Mouse (Mus musculus): ENCODE measurements at regions not wholly inside any gene's neighbourhood (a gene's known extent, or its start where the extent isn't known, plus 50 kb on each side); places are given as distances from the start of the nearest gene placed in this dataset.

- TF ChIP-seq FLI1 (IDR thresholded peaks at IDR 0.05; ENCODE audit: low read length) (no peak), GATA1 (IDR thresholded peaks at IDR 0.05; ENCODE audit: borderline replicate concordance, low read length) (no peak)
- H3K4me3 ChIP-seq (replicated peaks): no peak overlapping the region
- peaks cover 14% of the 10 kb centered on the region for H3K9me3 ChIP-seq
- H3K4me1 ChIP-seq: no peaks in the 10 kb centered on the region
- H3K36me3 ChIP-seq (replicated peaks; ENCODE audit: low read length): no peaks in the 10 kb centered on the region
- no peaks in the 10 kb centered on the region for H3K27me3 ChIP-seq (replicated peaks)
Measured at GRCm38 (mm10) chr13:82187196-82187595, 404.3 kb downstream of the Cetn3 start.

- H3K4me1 ChIP-seq: no peaks in the 10 kb centered on the region
- H3K9me3 ChIP-seq: 0 out of 2 replicates have a peak, but pooled peaks cover 3% of the 10 kb centered on the region
- no peak overlapping the region for H3K4me3 ChIP-seq (replicated peaks)
- TF ChIP-seq FLI1 (IDR thresholded peaks at IDR 0.05; ENCODE audit: low read length): no peak
- TF ChIP-seq GATA1 (IDR thresholded peaks at IDR 0.05; ENCODE audit: borderline replicate concordance, low read length): no peak
- H3K36me3 ChIP-seq (replicated peaks; ENCODE audit: low read length): no peaks in the 10 kb centered on the region
- H3K27me3 ChIP-seq (replicated peaks): no peaks in the 10 kb centered on the region
Measured at GRCm38 (mm10) chr13:82200739-82201138, 417.9 kb downstream of the Cetn3 start.

- no peaks in the 10 kb centered on the region for H3K27me3 ChIP-seq (replicated peaks)
- no peaks in the 10 kb centered on the region for H3K36me3 ChIP-seq (replicated peaks; ENCODE audit: low read length)
- H3K4me1 ChIP-seq: no peaks in the 10 kb centered on the region
- 0 out of 2 replicates have a peak, but pooled peaks cover 5% of the 10 kb centered on the region for H3K9me3 ChIP-seq
- TF ChIP-seq FLI1 (IDR thresholded peaks at IDR 0.05; ENCODE audit: low read length) (no peak), GATA1 (IDR thresholded peaks at IDR 0.05; ENCODE audit: borderline replicate concordance, low read length) (no peak)
- H3K4me3 ChIP-seq (replicated peaks): no peak overlapping the region
Measured at GRCm38 (mm10) chr13:82225430-82225829, 442.6 kb downstream of the Cetn3 start.

GRCm38 (mm10) chr13:82233901-82234300, 451.0 kb downstream of the Cetn3 start:
- Histone ChIP-seq H3K4me3 (replicated peaks) (no peak overlapping the region), H3K36me3 (replicated peaks; ENCODE audit: low read length) (no peaks in the 10 kb centered on the region), H3K4me1 (no peaks in the 10 kb centered on the region), H3K9me3 (peaks cover 3% of the 10 kb centered on the region), H3K27me3 (replicated peaks) (no peaks in the 10 kb centered on the region)
- TF ChIP-seq GATA1 (IDR thresholded peaks at IDR 0.05; ENCODE audit: borderline replicate concordance, low read length) (no peak), FLI1 (IDR thresholded peaks at IDR 0.05; ENCODE audit: low read length) (no peak)

GRCm38 (mm10) chr13:82246231-82246630, 463.4 kb downstream of the Cetn3 start:
- TF ChIP-seq GATA1 (IDR thresholded peaks at IDR 0.05; ENCODE audit: borderline replicate concordance, low read length) (no peak), FLI1 (IDR thresholded peaks at IDR 0.05; ENCODE audit: low read length) (no peak)
- H3K9me3 ChIP-seq: no peaks in the 10 kb centered on the region
- no peaks in the 10 kb centered on the region for H3K27me3 ChIP-seq (replicated peaks)
- no peak overlapping the region for H3K4me3 ChIP-seq (replicated peaks)
- no peaks in the 10 kb centered on the region for H3K36me3 ChIP-seq (replicated peaks; ENCODE audit: low read length)
- no peaks in the 10 kb centered on the region for H3K4me1 ChIP-seq

GRCm38 (mm10) chr13:82250361-82250760, 467.5 kb downstream of the Cetn3 start:
- Histone ChIP-seq H3K9me3 (no peaks in the 10 kb centered on the region), H3K36me3 (replicated peaks; ENCODE audit: low read length) (no peaks in the 10 kb centered on the region), H3K27me3 (replicated peaks) (no peaks in the 10 kb centered on the region), H3K4me3 (replicated peaks) (no peak overlapping the region), H3K4me1 (no peaks in the 10 kb centered on the region)
- TF ChIP-seq GATA1 (IDR thresholded peaks at IDR 0.05; ENCODE audit: borderline replicate concordance, low read length) (no peak), FLI1 (IDR thresholded peaks at IDR 0.05; ENCODE audit: low read length) (no peak)

- H3K9me3 ChIP-seq: no peaks in the 10 kb centered on the region
- no peak for TF ChIP-seq FLI1 (IDR thresholded peaks at IDR 0.05; ENCODE audit: low read length)
- TF ChIP-seq GATA1 (IDR thresholded peaks at IDR 0.05; ENCODE audit: borderline replicate concordance, low read length): no peak
- H3K27me3 ChIP-seq (replicated peaks): no peaks in the 10 kb centered on the region
- no peaks in the 10 kb centered on the region for H3K4me1 ChIP-seq
- no peaks in the 10 kb centered on the region for H3K36me3 ChIP-seq (replicated peaks; ENCODE audit: low read length)
- H3K4me3 ChIP-seq (replicated peaks): no peak overlapping the region
Measured at GRCm38 (mm10) chr13:82258491-82258935, 475.6 kb downstream of the Cetn3 start.

- Histone ChIP-seq H3K9me3 (no peaks in the 10 kb centered on the region), H3K4me1 (peaks cover 7% of the 10 kb centered on the region; the same call in 1 of the 2 replicates), H3K27me3 (replicated peaks) (no peaks in the 10 kb centered on the region), H3K36me3 (replicated peaks; ENCODE audit: low read length) (no peaks in the 10 kb centered on the region), H3K4me3 (replicated peaks) (no peak overlapping the region)
- TF ChIP-seq FLI1 (IDR thresholded peaks at IDR 0.05; ENCODE audit: low read length) (no peak), GATA1 (IDR thresholded peaks at IDR 0.05; ENCODE audit: borderline replicate concordance, low read length) (no peak)
Measured at GRCm38 (mm10) chr13:82264236-82264635, 481.4 kb downstream of the Cetn3 start.

- H3K36me3 ChIP-seq (replicated peaks; ENCODE audit: low read length): no peaks in the 10 kb centered on the region
- TF ChIP-seq FLI1 (IDR thresholded peaks at IDR 0.05; ENCODE audit: low read length) (no peak), GATA1 (IDR thresholded peaks at IDR 0.05; ENCODE audit: borderline replicate concordance, low read length) (no peak)
- no peak overlapping the region for H3K4me3 ChIP-seq (replicated peaks)
- no peaks in the 10 kb centered on the region for H3K27me3 ChIP-seq (replicated peaks)
- H3K4me1 ChIP-seq: peaks cover 7% of the 10 kb centered on the region; the same call in 1 of the 2 replicates
- no peaks in the 10 kb centered on the region for H3K9me3 ChIP-seq
Measured at GRCm38 (mm10) chr13:82265170-82265569, 482.3 kb downstream of the Cetn3 start.

GRCm38 (mm10) chr13:82265736-82266135, 482.9 kb downstream of the Cetn3 start:
- H3K4me1 ChIP-seq: peaks cover 7% of the 10 kb centered on the region; the same call in 1 of the 2 replicates
- H3K27me3 ChIP-seq (replicated peaks): no peaks in the 10 kb centered on the region
- H3K4me3 ChIP-seq (replicated peaks): no peak overlapping the region
- TF ChIP-seq FLI1 (IDR thresholded peaks at IDR 0.05; ENCODE audit: low read length) (no peak), GATA1 (IDR thresholded peaks at IDR 0.05; ENCODE audit: borderline replicate concordance, low read length) (no peak)
- no peaks in the 10 kb centered on the region for H3K36me3 ChIP-seq (replicated peaks; ENCODE audit: low read length)
- no peaks in the 10 kb centered on the region for H3K9me3 ChIP-seq

GRCm38 (mm10) chr13:82274733-82275132, 491.9 kb downstream of the Cetn3 start:
- H3K9me3 ChIP-seq: no peaks in the 10 kb centered on the region

More at GRCm38 (mm10) chr13:82274733-82275132, 491.9 kb downstream of the Cetn3 start:
- no peaks in the 10 kb centered on the region for H3K36me3 ChIP-seq (replicated peaks; ENCODE audit: low read length)
- H3K27me3 ChIP-seq (replicated peaks): no peaks in the 10 kb centered on the region
- no peak overlapping the region for H3K4me3 ChIP-seq (replicated peaks)
- H3K4me1 ChIP-seq: no peaks in the 10 kb centered on the region
- no peak for TF ChIP-seq FLI1 (IDR thresholded peaks at IDR 0.05; ENCODE audit: low read length)
- TF ChIP-seq GATA1 (IDR thresholded peaks at IDR 0.05; ENCODE audit: borderline replicate concordance, low read length): no peak
